Mouse (Mus musculus): Measurements from ENCODE around the gene Rab8b.
"Not testable (repeated sequence)": the region's sequence is repeated elsewhere in the genome, so short reads cannot be mapped to it uniquely, and the experiment has no call there.

Gene Rab8b

GRCm38 (mm10) chr9:66917216-66917891, 2.1 kb downstream of the Rab8b start:
- DNase-seq (ENCODE audit: low spot score in 2 of 2): no peak

- no peak for DNase-seq (ENCODE audit: low spot score in 2 of 2)
Observed at GRCm38 (mm10) chr9:66915869-66916785, 3.4 kb downstream of the Rab8b start.

- DNase-seq (ENCODE audit: low spot score in 2 of 2): no peak
Observed at GRCm38 (mm10) chr9:66915401-66915800, 4.1 kb downstream of the Rab8b start.

- no peak for DNase-seq (ENCODE audit: low spot score in 2 of 2)
Observed at GRCm38 (mm10) chr9:66914540-66914939, 4.9 kb downstream of the Rab8b start.

- not testable (repeated sequence) for DNase-seq (ENCODE audit: low spot score in 2 of 2)
Observed at GRCm38 (mm10) chr9:66913254-66913934, 6.1 kb downstream of the Rab8b start.

- no peak for DNase-seq (ENCODE audit: low spot score in 2 of 2)
Observed at GRCm38 (mm10) chr9:66912304-66912703, 7.2 kb downstream of the Rab8b start.

GRCm38 (mm10) chr9:66910677-66911076, 8.8 kb downstream of the Rab8b start:
- no peak for DNase-seq (ENCODE audit: low spot score in 2 of 2)

- DNase-seq (ENCODE audit: low spot score in 2 of 2): no peak
Observed at GRCm38 (mm10) chr9:66909922-66910321, 9.6 kb downstream of the Rab8b start.

- no peak for DNase-seq (ENCODE audit: low spot score in 2 of 2)
Observed at GRCm38 (mm10) chr9:66907746-66908397, 11.6 kb downstream of the Rab8b start.

- no peak for DNase-seq (ENCODE audit: low spot score in 2 of 2)
Observed at GRCm38 (mm10) chr9:66907126-66907525, 12.4 kb downstream of the Rab8b start.

GRCm38 (mm10) chr9:66905990-66906389, 13.5 kb downstream of the Rab8b start:
- DNase-seq (ENCODE audit: low spot score in 2 of 2): no peak

GRCm38 (mm10) chr9:66899526-66899925, 20.0 kb downstream of the Rab8b start:
- no peak for DNase-seq (ENCODE audit: low spot score in 2 of 2)

- DNase-seq (ENCODE audit: low spot score in 2 of 2): no peak
Observed at GRCm38 (mm10) chr9:66899072-66899471, 20.4 kb downstream of the Rab8b start.

- DNase-seq (ENCODE audit: low spot score in 2 of 2): no peak
Observed at GRCm38 (mm10) chr9:66897851-66898250, 21.6 kb downstream of the Rab8b start.

GRCm38 (mm10) chr9:66896951-66897350, 22.5 kb downstream of the Rab8b start:
- no peak for DNase-seq (ENCODE audit: low spot score in 2 of 2)

- no peak for DNase-seq (ENCODE audit: low spot score in 2 of 2)
Observed at GRCm38 (mm10) chr9:66895995-66896394, 23.5 kb downstream of the Rab8b start.

- DNase-seq (ENCODE audit: low spot score in 2 of 2): no peak
Observed at GRCm38 (mm10) chr9:66895035-66895779, 24.3 kb downstream of the Rab8b start.

- DNase-seq (ENCODE audit: low spot score in 2 of 2): no peak
Observed at GRCm38 (mm10) chr9:66894421-66894820, 25.1 kb downstream of the Rab8b start.

GRCm38 (mm10) chr9:66892456-66892855, 27.0 kb downstream of the Rab8b start:
- DNase-seq (ENCODE audit: low spot score in 2 of 2): not testable (repeated sequence)

GRCm38 (mm10) chr9:66887960-66888610, 31.4 kb downstream of the Rab8b start:
- no peak for DNase-seq (ENCODE audit: low spot score in 2 of 2)
